Comparison of ENCODE assay signal across 9 mouse cellular contexts in genomic region chr13:109686906-109687305, GRCm38 (mm10).
A peak's percentile ranks its signal among the peaks of the same experiment; 100 is the strongest.
DNase-seq lines count a peak whose midpoint lies in the region; ATAC-seq and TF ChIP-seq lines count a peak whose summit lies in the region.
"Had no signal": no experiment of that assay in that cellular context is flagged by ENCODE, and none has a peak within 500 bp of the region (broad histone marks: within the 10 kb centered on the region; RNA-seq: fewer than 3 reads in every experiment).

No protein-coding gene starts in this region.

- no peak for TF ChIP-seq POLR2A in bone marrow, adult 2 months (IDR thresholded peaks at IDR 0.05; ENCODE audit: borderline replicate concordance, control insufficient read depth, low read depth, low read length)
- no peak for TF ChIP-seq POLR2A in limb, embryonic 14.5 days (IDR thresholded peaks at IDR 0.05; ENCODE audit: borderline replicate concordance, extremely low read depth, insufficient read depth, insufficient read length)

- H3K4me3 ChIP-seq in hindbrain, embryonic 12.5 days: no peak overlapping the region
- H3K4me3 ChIP-seq in hindbrain, embryonic 16.5 days (ENCODE audit: low read length): no peak overlapping the region
- peak overlapping the region; percentile 43 for H3K4me3 ChIP-seq in bone marrow, adult 2 months (replicated peaks; ENCODE audit: control insufficient read depth, low read depth, low read length)
- peak overlapping the region; percentile 51 for H3K4me3 ChIP-seq in limb, embryonic 14.5 days (replicated peaks; ENCODE audit: low read length)

- TF ChIP-seq CTCF in bone marrow, adult 2 months (IDR thresholded peaks at IDR 0.05; ENCODE audit: control insufficient read depth, insufficient read depth, low read length): no peak

- no peaks in the 10 kb centered on the region for H3K27me3 ChIP-seq in hindbrain, embryonic 12.5 days
- H3K27me3 ChIP-seq in hindbrain, embryonic 16.5 days (replicated peaks; ENCODE audit: control insufficient read depth, insufficient read depth, low read length): no peaks in the 10 kb centered on the region
- no peaks in the 10 kb centered on the region for H3K27me3 ChIP-seq in limb, embryonic 14.5 days (ENCODE audit: control insufficient read depth, insufficient read depth, low read length)

- WGBS in hindbrain, embryonic 12.5 days: 69% methylated on average over 3 of the region's 3 CpGs
- WGBS in hindbrain, embryonic 16.5 days: 59% methylated on average over 3 of the region's 3 CpGs
- WGBS in bone marrow, adult 2 months: 37% methylated on average over 3 of the region's 3 CpGs
- 28% methylated on average over 3 of the region's 3 CpGs for WGBS in limb, embryonic 14.5 days

- H3K36me3 ChIP-seq in hindbrain, embryonic 12.5 days: no peaks in the 10 kb centered on the region
- H3K36me3 ChIP-seq in hindbrain, embryonic 16.5 days (ENCODE audit: control insufficient read depth, insufficient read depth, low read length): no peaks in the 10 kb centered on the region
- no peaks in the 10 kb centered on the region for H3K36me3 ChIP-seq in limb, embryonic 14.5 days (ENCODE audit: control insufficient read depth, insufficient read depth, low read length)

- peaks cover 21% of the 10 kb centered on the region for H3K4me1 ChIP-seq in hindbrain, embryonic 12.5 days
- peaks cover 12% of the 10 kb centered on the region for H3K4me1 ChIP-seq in hindbrain, embryonic 16.5 days (ENCODE audit: control insufficient read depth, insufficient read depth, low read depth, low read length)
- peaks cover 1% of the 10 kb centered on the region; the same call in 1 of the 2 replicates for H3K4me1 ChIP-seq in bone marrow, adult 2 months (ENCODE audit: control insufficient read depth, insufficient read depth, low read length)
- peaks cover 6% of the 10 kb centered on the region; the same call in 1 of the 2 replicates for H3K4me1 ChIP-seq in limb, embryonic 14.5 days (ENCODE audit: control insufficient read depth, insufficient read depth, low read length)

- H3K9me3 ChIP-seq in hindbrain, embryonic 12.5 days (replicated peaks): no peaks in the 10 kb centered on the region
- no peaks in the 10 kb centered on the region for H3K9me3 ChIP-seq in hindbrain, embryonic 16.5 days (ENCODE audit: control insufficient read depth, low read length)
- no peaks in the 10 kb centered on the region for H3K9me3 ChIP-seq in limb, embryonic 14.5 days (ENCODE audit: control insufficient read depth, low read length)

- H3K4me2 ChIP-seq in hindbrain, embryonic 12.5 days (replicated peaks): peak overlapping the region; percentile 64; the same call in 1 of the 2 replicates
- H3K4me2 ChIP-seq in hindbrain, embryonic 16.5 days (ENCODE audit: low read length): no peak overlapping the region
- H3K4me2 ChIP-seq in limb, embryonic 14.5 days (replicated peaks; ENCODE audit: low read depth, low read length, severe bottlenecking): peak overlapping the region; percentile 87

- H3K9ac ChIP-seq in hindbrain, embryonic 12.5 days: no peak overlapping the region
- H3K9ac ChIP-seq in hindbrain, embryonic 16.5 days (ENCODE audit: low read depth, low read length): no peak overlapping the region
- H3K9ac ChIP-seq in limb, embryonic 14.5 days (ENCODE audit: low read depth, low read length, severe bottlenecking): no peak overlapping the region

- no peak overlapping the region for H3K27ac ChIP-seq in hindbrain, embryonic 12.5 days
- H3K27ac ChIP-seq in hindbrain, embryonic 16.5 days (ENCODE audit: low read depth, low read length): no peak overlapping the region
- H3K27ac ChIP-seq in bone marrow, adult 2 months (ENCODE audit: control insufficient read depth, insufficient read depth, low read depth, low read length, poor library complexity): no peak overlapping the region
- H3K27ac ChIP-seq in limb, embryonic 14.5 days (replicated peaks; ENCODE audit: low read depth, low read length): peak overlapping the region; percentile 52; the same call in 1 of the 2 replicates

- peak; percentile 33 for DNase-seq in 416B (ENCODE audit: low read depth)
- DNase-seq in limb, embryonic 14.5 days (ENCODE audit: low spot score): no peak
- no peak for DNase-seq in adrenal gland, adult (ENCODE audit: inconsistent age in 2 of 2, low spot score in 1 of 2)
- no peak for DNase-seq in layer of hippocampus, adult 9-11 months
- DNase-seq: right cerebral cortex, adult 18-20 months had no signal

- no peak for ATAC-seq in hindbrain, embryonic 12.5 days (ENCODE audit: low FRiP score)
- no peak for ATAC-seq in hindbrain, embryonic 16.5 days
- no peak for ATAC-seq in limb, embryonic 14.5 days (ENCODE audit: low FRiP score, low read depth)
- ATAC-seq in inflammation-experienced regulatory T-cells, adult 6 months: no peak

Comparison
In these comparisons a context has a peak if more than half of its experiments do, and no peak if none do; other contexts are left out.
1. H3K4me3 ChIP-seq: peak in bone marrow, adult 2 months (single experiment) and limb, embryonic 14.5 days (single experiment); none in hindbrain, embryonic 12.5 days (single experiment) and hindbrain, embryonic 16.5 days (single experiment).